Mouse (Mus musculus): Measurements from ENCODE around the gene Clec18a. TPM values are rescaled to one million over a fixed set of nuclear protein-coding genes. Genes with fewer than 3 reads are reported as not detected.

Clec18a gene
- polyA plus RNA-seq, 1 experiment from 2014 or later: 0.52 TPM

DNA sequence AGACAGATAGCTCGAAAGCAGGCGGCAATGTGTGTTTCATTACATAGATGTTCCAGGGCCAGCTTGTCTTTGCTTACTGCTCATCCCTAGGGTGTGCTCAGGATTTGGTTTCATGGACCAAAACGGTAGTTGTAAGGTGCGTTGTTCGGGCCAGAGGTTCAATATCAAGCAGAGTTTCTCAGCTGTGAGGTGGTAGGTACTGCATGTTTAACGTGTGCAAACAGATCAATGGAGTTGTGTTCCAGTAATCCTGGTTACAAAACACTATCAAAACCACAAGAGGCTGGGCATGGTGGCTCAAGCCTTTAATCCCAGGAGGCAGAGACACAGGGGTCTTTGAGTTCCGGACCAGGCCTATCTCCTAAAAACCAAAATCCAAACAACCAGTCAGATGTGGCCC, 43.1 kb downstream of the Clec18a start:
- no peak overlapping the region for H3K4me2 ChIP-seq (replicated peaks; ENCODE audit: low read depth, low read length)
- over 99% methylated on average over 7 of the region's 7 CpGs for WGBS
- no peak overlapping the region for H3K9ac ChIP-seq (ENCODE audit: low read depth, low read length)
- H3K4me3 ChIP-seq (ENCODE audit: low read depth, low read length): no peak overlapping the region
- H3K9me3 ChIP-seq (ENCODE audit: control insufficient read depth, low read length): no peaks in the 10 kb centered on the region
- no peaks in the 10 kb centered on the region for H3K4me1 ChIP-seq (replicated peaks; ENCODE audit: control insufficient read depth, insufficient read depth, low read length)
- no peak overlapping the region for H3K27ac ChIP-seq (ENCODE audit: low read depth, low read length)
- no peaks in the 10 kb centered on the region for H3K27me3 ChIP-seq (ENCODE audit: control insufficient read depth, insufficient read depth, low read length)
- DNase-seq (ENCODE audit: low spot score): no peak
- ATAC-seq (ENCODE audit: low FRiP score): no peak
- H3K36me3 ChIP-seq (ENCODE audit: control insufficient read depth, insufficient read depth, low read length): peaks cover 40% of the 10 kb centered on the region

DNA sequence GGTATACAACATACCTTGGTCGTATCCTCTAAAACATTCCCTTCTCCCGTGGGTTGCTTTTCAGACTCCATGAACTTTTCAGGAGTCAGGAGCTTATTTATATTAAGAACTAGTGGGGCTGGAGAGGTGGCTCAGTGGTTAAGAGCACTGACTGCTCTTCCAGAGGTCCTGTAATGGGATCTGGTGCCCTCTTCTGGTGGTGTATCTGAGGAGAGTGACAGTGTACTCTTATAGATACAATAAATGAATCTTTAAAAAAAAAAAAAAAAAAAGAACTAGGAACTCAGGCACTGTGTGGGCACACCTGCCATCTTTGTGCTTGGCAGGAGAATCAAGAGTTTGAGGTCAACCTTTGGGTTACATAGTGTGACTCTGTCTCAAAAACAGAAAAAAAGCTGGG, 43.5 kb downstream of the Clec18a start:
- no peaks in the 10 kb centered on the region for H3K4me1 ChIP-seq (replicated peaks; ENCODE audit: control insufficient read depth, insufficient read depth, low read length)
- ATAC-seq (ENCODE audit: low FRiP score) (no peak), DNase-seq (ENCODE audit: low spot score) (no peak)
- no peak overlapping the region for H3K9ac ChIP-seq (ENCODE audit: low read depth, low read length)
- 97% methylated on average over 2 of the region's 2 CpGs for WGBS
- H3K4me3 ChIP-seq (ENCODE audit: low read depth, low read length): no peak overlapping the region
- peaks cover 38% of the 10 kb centered on the region for H3K36me3 ChIP-seq (ENCODE audit: control insufficient read depth, insufficient read depth, low read length)
- H3K4me2 ChIP-seq (replicated peaks; ENCODE audit: low read depth, low read length): no peak overlapping the region
- H3K27me3 ChIP-seq (ENCODE audit: control insufficient read depth, insufficient read depth, low read length): no peaks in the 10 kb centered on the region
- no peaks in the 10 kb centered on the region for H3K9me3 ChIP-seq (ENCODE audit: control insufficient read depth, low read length)
- H3K27ac ChIP-seq (ENCODE audit: low read depth, low read length): no peak overlapping the region

DNA sequence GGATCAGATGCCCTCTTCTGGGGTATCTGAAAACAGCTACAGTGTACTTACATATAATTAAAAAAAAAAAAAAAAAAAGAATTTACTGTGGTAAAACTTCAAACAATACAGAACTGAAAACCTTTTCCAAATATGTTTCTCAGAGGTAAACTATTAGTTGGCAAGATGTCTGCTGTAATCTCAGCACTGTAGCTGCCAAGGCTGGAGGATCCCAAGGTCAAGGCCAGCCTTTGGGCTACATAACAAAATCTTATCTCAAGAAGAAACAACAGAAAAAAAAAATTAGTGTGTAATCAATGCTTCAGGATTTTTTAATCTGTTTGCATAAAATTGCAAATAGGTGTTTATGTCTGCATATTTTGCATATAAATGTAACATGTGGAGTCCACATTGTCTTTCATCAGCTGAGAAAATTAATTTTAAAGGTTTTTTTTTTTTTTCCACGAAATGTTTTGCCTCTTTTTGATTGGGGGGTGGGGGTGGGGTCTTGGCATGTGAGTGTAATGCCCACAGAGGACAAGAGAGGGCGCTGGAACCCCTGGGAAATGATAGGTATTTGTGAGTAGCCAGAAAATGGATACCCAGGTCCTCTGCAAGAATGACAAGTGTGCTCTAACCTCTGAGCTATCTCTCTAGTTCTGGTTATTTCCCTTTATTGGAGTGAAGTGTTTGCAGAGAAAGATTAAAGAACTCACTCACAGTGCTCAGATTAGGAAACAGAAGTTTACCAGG, 48.1 kb downstream of the Clec18a start:
- 48% methylated on average over 2 of the region's 2 CpGs for WGBS
- Histone ChIP-seq H3K27me3 (ENCODE audit: control insufficient read depth, insufficient read depth, low read length) (no peaks in the 10 kb centered on the region), H3K36me3 (ENCODE audit: control insufficient read depth, insufficient read depth, low read length) (peaks cover 40% of the 10 kb centered on the region), H3K27ac (ENCODE audit: low read depth, low read length) (no peak overlapping the region), H3K4me1 (replicated peaks; ENCODE audit: control insufficient read depth, insufficient read depth, low read length) (no peaks in the 10 kb centered on the region), H3K9ac (ENCODE audit: low read depth, low read length) (no peak overlapping the region), H3K4me2 (replicated peaks; ENCODE audit: low read depth, low read length) (no peak overlapping the region), H3K9me3 (ENCODE audit: control insufficient read depth, low read length) (no peaks in the 10 kb centered on the region), H3K4me3 (ENCODE audit: low read depth, low read length) (no peak overlapping the region)
- ATAC-seq (ENCODE audit: low FRiP score) (no peak), DNase-seq (ENCODE audit: low spot score) (peak; percentile 27)

DNA sequence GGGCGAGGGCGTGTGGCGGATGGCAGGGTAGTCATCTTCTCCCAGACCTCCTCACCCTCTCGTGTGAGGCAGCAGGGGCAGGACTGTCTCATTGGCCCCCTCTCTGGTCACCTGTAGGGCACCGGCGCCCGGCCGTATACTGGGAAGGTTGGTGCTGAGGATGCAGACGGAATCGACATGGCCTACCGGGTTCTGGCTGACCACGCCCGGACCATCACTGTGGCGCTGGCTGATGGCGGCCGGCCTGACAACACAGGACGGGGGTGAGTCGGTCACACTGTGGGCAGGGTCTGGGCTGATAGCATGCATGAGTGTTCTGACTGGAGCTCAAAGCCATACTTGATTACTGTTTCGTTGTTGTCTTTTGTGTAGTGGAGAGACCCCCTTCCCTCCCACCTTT, 49.7 kb downstream of the Clec18a start:
- no peak overlapping the region for H3K4me3 ChIP-seq (ENCODE audit: low read depth, low read length)
- H3K4me1 ChIP-seq (replicated peaks; ENCODE audit: control insufficient read depth, insufficient read depth, low read length): no peaks in the 10 kb centered on the region
- H3K9ac ChIP-seq (ENCODE audit: low read depth, low read length): no peak overlapping the region
- no peaks in the 10 kb centered on the region for H3K9me3 ChIP-seq (ENCODE audit: control insufficient read depth, low read length)
- DNase-seq (ENCODE audit: low spot score) (no peak), ATAC-seq (ENCODE audit: low FRiP score) (no peak)
- H3K4me2 ChIP-seq (replicated peaks; ENCODE audit: low read depth, low read length): no peak overlapping the region
- H3K27ac ChIP-seq (ENCODE audit: low read depth, low read length): no peak overlapping the region
- WGBS: 93% methylated on average over 19 of the region's 19 CpGs
- H3K36me3 ChIP-seq (ENCODE audit: control insufficient read depth, insufficient read depth, low read length): peaks cover 38% of the 10 kb centered on the region
- no peaks in the 10 kb centered on the region for H3K27me3 ChIP-seq (ENCODE audit: control insufficient read depth, insufficient read depth, low read length)

DNA sequence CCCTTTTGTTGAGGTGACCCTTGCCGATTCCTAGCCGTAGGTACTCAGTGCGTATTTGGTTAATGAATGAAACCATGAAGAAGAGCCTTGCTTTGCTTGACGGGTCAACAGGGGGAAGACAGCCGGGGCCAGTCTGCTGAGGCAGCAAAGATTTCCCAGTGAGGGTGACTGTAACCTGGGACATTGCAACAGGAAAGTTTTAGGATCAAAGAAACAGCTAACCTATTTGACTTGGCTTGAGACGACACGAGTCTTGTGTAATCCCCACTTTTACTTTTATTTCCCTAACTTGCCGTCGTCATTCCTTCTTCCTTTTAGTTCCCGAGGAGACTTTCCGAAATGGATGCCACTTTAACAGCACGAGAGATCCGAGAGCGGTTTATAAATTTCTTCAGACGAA, 55.6 kb downstream of the Clec18a start:
- DNase-seq (ENCODE audit: low spot score) (no peak), ATAC-seq (ENCODE audit: low FRiP score) (no peak)
- Histone ChIP-seq H3K27ac (ENCODE audit: low read depth, low read length) (no peak overlapping the region), H3K4me2 (replicated peaks; ENCODE audit: low read depth, low read length) (no peak overlapping the region), H3K9ac (ENCODE audit: low read depth, low read length) (no peak overlapping the region), H3K4me1 (replicated peaks; ENCODE audit: control insufficient read depth, insufficient read depth, low read length) (peaks cover 9% of the 10 kb centered on the region), H3K9me3 (ENCODE audit: control insufficient read depth, low read length) (no peaks in the 10 kb centered on the region), H3K36me3 (ENCODE audit: control insufficient read depth, insufficient read depth, low read length) (peaks cover 12% of the 10 kb centered on the region; the same call in 1 of the 2 replicates), H3K4me3 (ENCODE audit: low read depth, low read length) (no peak overlapping the region), H3K27me3 (ENCODE audit: control insufficient read depth, insufficient read depth, low read length) (no peaks in the 10 kb centered on the region)
- 93% methylated on average over 15 of the region's 15 CpGs for whole genome bisulfite sequencing

DNA sequence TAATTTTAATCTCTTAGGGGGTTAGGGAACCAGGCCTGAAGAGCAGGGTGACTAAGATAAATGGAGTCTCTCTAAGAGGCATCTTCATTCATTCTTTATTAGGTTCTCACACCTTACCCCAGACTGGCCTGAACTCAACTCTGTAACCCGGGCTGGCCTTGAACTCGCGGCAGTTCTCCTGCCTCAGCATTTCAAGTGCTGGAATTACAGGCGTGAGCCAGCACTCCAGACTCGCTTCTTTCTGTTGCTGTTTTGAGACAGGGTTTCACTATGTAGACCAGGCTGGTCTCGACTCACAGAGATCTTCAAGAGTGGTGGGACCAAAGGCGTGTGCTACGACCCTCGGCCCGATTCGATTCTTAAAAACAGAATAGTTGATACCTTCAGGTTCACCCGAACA, 58.0 kb downstream of the Clec18a start:
- peak overlapping the region; percentile 77 for H3K9ac ChIP-seq (ENCODE audit: low read depth, low read length)
- 26% methylated on average over 12 of the region's 12 CpGs for WGBS
- DNase-seq (ENCODE audit: low spot score): peak; percentile 61
- peak overlapping the region; percentile 57 for H3K4me2 ChIP-seq (replicated peaks; ENCODE audit: low read depth, low read length)
- no peaks in the 10 kb centered on the region for H3K9me3 ChIP-seq (ENCODE audit: control insufficient read depth, low read length)
- ATAC-seq (ENCODE audit: low FRiP score): peak; percentile 44; the same call in 1 of the 2 replicates
- peak overlapping the region; percentile 81 for H3K27ac ChIP-seq (ENCODE audit: low read depth, low read length)
- peak overlapping the region; percentile 77 for H3K4me3 ChIP-seq (ENCODE audit: low read depth, low read length)
- peaks cover 2% of the 10 kb centered on the region; the same call in 1 of the 2 replicates for H3K36me3 ChIP-seq (ENCODE audit: control insufficient read depth, insufficient read depth, low read length)
- peaks cover 9% of the 10 kb centered on the region for H3K4me1 ChIP-seq (replicated peaks; ENCODE audit: control insufficient read depth, insufficient read depth, low read length)
- no peaks in the 10 kb centered on the region for H3K27me3 ChIP-seq (ENCODE audit: control insufficient read depth, insufficient read depth, low read length)

DNA sequence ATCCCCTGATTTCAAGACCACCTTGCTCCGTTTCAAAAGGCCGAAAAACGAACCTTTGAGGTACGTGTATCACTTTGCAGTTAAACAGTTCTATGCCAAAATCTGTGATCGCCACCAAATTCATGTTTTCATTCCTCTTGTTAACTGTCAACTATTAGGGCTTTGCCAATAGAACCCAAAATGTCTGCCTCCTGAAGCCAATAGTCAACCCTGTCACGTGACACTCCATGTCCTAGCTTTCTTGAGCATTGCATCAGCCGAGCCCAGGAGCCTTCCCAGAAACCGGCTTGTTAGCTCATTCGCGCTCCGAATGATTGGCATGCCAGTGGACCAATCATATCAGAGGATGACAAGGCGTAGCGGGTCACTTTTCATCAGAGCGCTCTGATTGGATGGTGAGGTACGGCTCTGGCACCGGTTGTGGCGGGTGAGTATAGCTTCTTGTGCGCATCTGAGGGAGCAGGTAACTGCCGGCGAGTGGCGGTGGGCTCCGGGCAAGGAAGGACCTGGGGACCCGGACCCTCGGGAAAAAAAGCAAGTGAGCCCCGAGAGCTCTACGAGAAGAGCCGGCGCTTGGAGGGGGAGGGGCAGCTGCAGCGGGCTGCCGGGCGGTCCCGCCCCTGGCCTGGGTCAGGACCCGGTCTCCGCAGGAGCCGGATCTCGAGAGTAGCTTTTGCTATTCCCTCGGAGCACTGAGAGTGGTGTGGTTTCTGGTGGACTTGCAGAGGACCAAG, 58.6 kb downstream of the Clec18a start:
- peak overlapping the region; percentile 81 for H3K27ac ChIP-seq (ENCODE audit: low read depth, low read length)
- WGBS: 6% methylated on average over 37 of the region's 37 CpGs

DNA sequence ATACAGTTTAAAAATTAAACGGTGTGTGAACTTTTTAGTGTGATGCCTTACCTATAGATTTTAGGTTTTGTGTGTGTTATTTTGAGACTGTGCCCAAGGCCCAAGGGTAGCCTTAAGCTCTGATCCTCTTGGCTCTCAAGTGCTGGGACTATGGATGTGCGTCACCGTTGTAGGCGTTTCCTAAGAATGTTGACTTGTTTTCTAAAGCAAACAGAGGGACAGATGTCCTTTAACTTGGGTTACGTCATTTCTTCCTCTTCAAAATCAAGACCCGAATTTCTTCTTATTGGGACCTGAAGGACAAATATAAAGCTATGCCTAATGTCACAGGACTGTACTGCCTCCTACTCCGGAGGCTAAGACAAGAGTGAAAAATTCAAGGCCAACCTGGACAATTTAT, 59.3 kb downstream of the Clec18a start, which contains the start of gene Aars:
Gene Aars (plus strand): TSS at position 229 of the 400 bp plus-strand sequence.
- Histone ChIP-seq H3K27me3 (ENCODE audit: control insufficient read depth, insufficient read depth, low read length) (no peaks in the 10 kb centered on the region), H3K9me3 (ENCODE audit: control insufficient read depth, low read length) (no peaks in the 10 kb centered on the region), H3K9ac (ENCODE audit: low read depth, low read length) (peak within 1 kb of the TSS; percentile 77), H3K27ac (ENCODE audit: low read depth, low read length) (peak within 1 kb of the TSS; percentile 81), H3K4me1 (replicated peaks; ENCODE audit: control insufficient read depth, insufficient read depth, low read length) (peaks cover 9% of the 10 kb centered on the region), H3K4me2 (replicated peaks; ENCODE audit: low read depth, low read length) (peak within 1 kb of the TSS; percentile 57), H3K4me3 (ENCODE audit: low read depth, low read length) (peak within 1 kb of the TSS; percentile 77), H3K36me3 (ENCODE audit: control insufficient read depth, insufficient read depth, low read length) (no peaks in the 10 kb centered on the region)
- DNase-seq (ENCODE audit: low spot score): no peak
- 98% methylated on average over 7 of the region's 7 CpGs for WGBS
- ATAC-seq (ENCODE audit: low FRiP score): no peak

More for the DNA sequence above, 58.6 kb downstream of the Clec18a start:
- peak; percentile 97 for DNase-seq (ENCODE audit: low spot score)
- H3K4me3 ChIP-seq (ENCODE audit: low read depth, low read length): peak overlapping the region; percentile 77
- no peaks in the 10 kb centered on the region for H3K36me3 ChIP-seq (ENCODE audit: control insufficient read depth, insufficient read depth, low read length)
- no peaks in the 10 kb centered on the region for H3K27me3 ChIP-seq (ENCODE audit: control insufficient read depth, insufficient read depth, low read length)
- peak overlapping the region; percentile 77 for H3K9ac ChIP-seq (ENCODE audit: low read depth, low read length)
- peak; percentile 99 for ATAC-seq (ENCODE audit: low FRiP score)
- H3K9me3 ChIP-seq (ENCODE audit: control insufficient read depth, low read length): no peaks in the 10 kb centered on the region
- peaks cover 9% of the 10 kb centered on the region for H3K4me1 ChIP-seq (replicated peaks; ENCODE audit: control insufficient read depth, insufficient read depth, low read length)
- peak overlapping the region; percentile 57 for H3K4me2 ChIP-seq (replicated peaks; ENCODE audit: low read depth, low read length)
